Mouse (Mus musculus): ENCODE results near the gene Pcbd2.

Gene Pcbd2

DNA sequence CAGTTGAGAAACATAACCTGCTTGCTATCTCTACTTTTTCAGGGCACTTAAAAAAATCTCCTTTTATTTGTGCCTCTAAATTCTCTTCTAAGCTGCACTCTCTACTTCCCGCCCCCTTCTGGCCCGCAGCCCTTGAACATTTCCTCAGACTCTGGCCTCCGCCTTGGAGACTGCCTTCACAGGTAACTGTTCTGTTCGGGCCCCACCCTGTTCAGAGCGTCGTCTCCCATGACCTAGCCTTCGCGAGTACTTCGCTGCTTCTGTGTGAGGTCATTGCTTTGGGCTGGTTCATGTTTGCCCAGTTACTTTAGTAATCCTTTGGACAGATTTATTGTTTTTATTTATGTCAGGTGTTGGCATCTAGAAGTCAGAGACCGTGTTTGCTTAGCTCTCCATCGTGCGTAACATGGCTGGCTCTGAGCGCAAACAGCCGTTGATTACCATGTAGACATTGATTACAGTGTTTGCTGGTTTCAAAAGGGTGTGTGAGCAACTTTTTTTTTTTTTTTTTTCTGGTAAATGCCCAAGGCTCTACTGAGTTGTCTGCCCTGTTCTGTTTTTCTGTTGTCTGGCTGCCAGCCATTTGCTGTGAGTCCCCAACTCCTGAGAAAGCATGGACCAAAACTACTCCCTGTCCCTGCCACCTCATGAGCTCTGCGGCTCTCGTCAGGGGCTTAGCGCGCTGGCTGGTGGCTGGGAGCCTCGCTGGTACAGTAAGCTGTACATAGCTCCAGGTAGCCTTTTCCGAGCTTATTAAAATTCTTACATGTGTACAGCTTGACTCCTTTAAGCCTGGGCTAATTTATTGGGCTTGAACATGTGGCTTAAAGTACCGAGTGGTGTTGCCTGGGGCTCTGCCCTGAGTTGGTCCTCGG lies 6.7 kb downstream of the Pcbd2 start:
- no peak for DNase-seq (ENCODE audit: low spot score in 2 of 2)

DNA sequence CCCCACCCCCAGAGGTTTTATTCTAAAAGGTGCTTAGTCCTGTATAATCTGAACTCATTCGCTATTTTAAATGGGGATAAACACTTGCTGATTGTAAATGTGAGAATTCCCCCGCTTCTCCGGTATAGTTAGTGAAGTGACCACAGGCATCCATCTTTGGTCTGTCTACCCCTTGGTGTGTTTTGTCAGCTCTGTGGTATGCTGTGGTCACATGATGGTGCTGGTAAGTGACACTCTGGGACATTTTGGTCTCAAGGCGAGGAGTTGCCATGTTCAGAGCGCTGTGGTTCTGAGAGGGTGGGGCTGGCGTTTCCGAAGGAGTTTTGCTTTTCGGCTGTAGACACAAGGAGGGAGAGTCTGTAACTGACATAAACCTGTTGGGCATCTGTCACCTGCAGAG lies 10.7 kb downstream of the Pcbd2 start:
- no peak for DNase-seq (ENCODE audit: low spot score in 2 of 2)

DNA sequence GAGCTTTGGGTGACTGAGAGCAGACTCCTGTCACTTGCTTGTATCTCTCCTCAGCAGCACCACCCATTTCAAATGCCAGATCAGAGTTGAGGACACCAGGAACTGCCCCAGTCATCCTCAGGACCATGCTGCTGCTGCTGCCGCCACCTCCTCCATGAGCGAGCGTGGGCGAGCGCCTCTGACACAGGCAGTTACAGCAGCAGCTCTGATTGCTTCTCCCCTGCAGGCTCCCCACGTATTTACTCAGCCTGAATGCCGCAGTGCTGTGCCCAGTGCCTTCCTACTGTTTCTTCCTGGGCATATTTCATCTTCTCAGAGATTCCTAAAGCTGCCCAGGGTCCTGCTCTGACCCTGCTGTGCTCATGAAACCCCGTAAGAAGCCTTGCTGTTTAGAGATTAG lies 15.1 kb downstream of the Pcbd2 start:
- DNase-seq (ENCODE audit: low spot score in 2 of 2): no peak

DNA sequence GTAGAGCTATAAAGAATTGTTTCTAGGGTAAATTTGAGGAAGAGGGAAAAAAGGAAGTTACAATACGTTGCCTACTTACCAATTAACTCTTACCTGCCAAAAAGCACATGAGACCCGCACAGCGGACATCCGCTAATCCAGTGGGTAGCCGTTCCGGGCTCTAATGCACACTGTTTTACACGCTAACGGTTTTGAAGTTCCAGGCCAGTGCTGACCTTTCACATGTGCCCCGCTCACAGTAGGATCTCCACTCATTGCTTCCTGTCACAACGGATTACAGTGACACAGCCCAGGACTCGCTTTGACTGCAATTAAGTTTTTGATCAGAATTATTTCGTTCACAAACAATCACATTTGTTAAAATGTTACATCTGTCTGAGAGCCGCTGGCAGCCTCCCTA lies 27.2 kb downstream of the Pcbd2 start:
- DNase-seq (ENCODE audit: low spot score in 2 of 2): no peak

DNA sequence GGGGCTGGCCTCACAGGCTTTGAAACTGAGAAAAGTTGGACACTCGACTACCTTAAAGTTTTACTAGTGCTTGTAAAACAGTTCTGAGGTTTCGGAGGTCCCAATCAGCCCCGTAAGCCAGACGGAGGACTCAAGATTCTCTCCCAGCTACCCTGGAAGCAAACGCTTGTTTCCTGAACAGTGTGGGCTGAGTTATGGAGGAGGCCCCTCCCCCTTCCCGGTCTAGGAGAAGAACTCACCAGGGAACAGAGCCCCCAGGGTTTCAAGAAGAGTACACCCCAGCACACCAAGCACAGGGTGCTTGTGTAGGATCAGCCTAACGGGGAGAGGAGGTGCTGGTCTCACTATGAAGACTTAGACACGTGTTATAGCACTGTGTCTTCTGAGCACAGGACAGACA lies 29.6 kb downstream of the Pcbd2 start:
- no peak for DNase-seq (ENCODE audit: low spot score in 2 of 2)

DNA sequence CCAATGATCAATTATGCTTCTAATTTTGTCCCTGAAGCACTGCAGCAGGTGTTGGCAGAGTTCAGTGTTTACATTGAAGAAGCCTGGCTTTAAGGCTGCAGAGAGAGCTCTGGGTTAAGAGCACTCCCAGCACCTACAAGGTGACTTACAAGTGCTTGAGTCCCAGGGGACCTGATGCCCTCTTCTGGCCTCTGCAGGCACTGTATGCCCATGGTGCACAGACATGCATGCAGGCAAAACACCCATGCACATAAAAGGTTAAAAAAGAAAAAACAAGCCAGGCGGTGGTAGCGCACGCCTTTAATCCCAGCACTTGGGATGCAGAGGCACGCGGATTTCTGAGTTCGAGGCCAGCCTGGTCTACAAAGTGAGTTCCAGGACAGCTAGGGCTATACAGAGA lies 30.5 kb downstream of the Pcbd2 start:
- no peak for DNase-seq (ENCODE audit: low spot score in 2 of 2)

DNA sequence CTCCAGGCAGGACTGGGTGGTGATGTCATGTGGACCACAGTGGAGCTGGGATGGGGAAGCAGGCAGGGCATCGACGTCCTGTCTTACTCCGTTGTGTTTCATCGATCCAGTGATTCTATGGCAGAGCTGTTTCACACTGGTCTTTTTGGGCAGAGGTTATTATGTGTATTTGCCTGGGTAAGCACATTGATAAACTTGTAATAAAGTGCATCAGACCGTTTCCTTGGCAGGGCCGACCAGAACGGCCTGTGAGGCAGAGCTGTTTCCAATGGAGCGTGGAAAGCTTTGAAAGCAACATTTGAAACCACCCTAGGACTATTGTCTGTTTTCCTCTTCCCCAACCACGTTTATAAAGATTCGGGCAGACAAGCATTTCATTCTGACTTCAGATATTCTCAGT lies 33.4 kb downstream of the Pcbd2 start:
- DNase-seq (ENCODE audit: low spot score in 2 of 2): no peak

DNA sequence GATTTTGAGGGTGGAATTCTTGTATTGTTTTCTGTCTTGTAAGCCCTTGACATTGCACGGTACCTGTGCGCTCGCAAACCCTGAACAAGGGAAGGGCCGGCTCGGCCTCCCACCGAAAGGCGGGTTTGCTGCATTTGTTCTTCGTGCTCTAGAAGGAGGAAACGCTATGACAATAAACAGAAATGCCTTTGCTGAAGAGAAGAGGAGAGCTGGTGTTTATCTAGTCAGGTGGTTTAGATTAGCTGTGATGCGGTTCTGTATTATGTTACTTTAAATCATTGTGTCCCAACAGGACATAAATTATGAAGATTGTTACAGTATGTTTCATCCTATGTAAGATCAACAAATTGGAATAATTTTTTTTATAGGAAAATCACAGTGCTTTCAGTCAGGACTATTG lies 34.3 kb downstream of the Pcbd2 start:
- DNase-seq (ENCODE audit: low spot score in 2 of 2): no peak

DNA sequence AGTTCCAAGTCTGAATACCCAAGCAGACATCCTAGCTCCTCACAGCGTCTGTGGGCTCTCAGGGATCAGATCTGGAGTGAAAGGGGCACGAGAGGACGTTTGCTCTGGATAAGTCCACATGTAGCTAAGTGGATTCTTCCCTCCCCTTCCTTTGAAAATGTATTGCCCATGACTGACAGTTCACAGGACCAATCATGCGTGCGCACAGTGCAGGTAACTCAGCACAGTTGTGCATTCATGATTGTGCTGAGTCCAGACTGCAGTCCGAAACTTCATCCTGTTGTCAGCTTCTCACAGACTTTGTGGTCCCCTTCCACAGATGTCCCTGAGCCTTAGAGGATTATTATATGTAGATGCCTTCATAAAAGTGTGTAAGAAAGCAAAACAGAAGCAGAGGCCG lies 47.2 kb downstream of the Pcbd2 start:
- DNase-seq (ENCODE audit: low spot score in 2 of 2): no peak

DNA sequence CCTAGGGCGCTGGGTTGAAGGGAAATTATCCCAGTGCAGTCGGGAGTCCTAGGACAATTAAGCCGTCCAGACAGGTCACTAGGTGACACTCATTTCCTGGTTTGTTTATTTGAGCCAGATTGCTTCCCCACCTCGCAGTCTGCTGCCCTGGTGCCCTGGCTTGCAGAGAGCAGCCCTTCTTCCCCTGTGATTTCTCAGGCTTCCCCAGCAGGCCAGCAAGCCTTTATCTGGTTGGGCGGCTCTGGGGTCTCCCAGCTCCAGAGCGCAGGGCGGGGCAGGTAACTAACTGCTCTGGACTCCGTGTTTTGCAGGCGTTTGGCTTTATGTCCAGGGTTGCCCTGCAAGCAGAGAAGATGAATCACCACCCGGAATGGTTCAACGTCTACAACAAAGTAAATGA lies 47.9 kb downstream of the Pcbd2 start:
- no peak for DNase-seq (ENCODE audit: low spot score in 2 of 2)

DNA sequence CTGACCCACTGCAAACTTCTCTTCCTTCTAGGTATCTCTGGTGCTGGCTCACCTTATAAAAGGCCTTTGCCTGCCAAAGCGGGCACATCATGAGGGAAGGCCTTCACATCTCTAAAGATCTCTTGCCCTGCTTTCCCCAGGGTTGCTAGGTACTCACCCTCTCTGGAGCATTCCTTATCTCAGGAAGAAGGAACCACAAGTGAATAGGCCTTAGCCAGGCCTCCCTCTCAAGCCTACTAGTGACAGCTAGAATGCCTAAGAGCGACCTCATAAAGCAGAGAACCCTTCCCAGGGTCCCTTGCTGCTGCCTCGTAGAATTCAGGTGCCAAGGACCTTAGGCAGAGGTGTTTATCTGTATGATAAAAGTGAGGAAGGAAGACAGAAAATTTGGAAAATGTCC lies 57.1 kb downstream of the Pcbd2 start, which contains the start of gene Catsper3:
TSS of gene Catsper3 (plus strand) at position 301 of the 400 bp plus-strand sequence.
- DNase-seq (ENCODE audit: low spot score in 2 of 2): no peak

DNA sequence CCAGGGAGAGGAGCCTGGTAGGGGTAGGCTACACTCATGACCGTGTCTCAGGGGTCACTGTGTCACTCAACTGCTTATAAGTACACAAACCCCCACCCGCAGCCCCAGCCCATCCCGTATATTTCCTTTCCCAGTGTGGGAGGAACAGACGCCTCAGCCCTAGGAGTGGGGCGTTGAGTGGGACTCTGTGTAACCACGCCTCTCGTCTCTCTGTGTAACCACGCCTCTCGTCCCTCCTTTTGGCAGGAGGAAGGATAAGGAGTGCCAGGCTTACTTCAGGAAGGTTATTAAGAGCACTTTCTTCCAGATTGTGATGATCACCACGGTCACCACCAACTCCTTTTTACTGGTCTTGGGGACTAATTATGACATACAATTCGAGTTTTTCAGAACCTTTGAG lies 59.0 kb downstream of the Pcbd2 start:
- no peak for DNase-seq (ENCODE audit: low spot score in 2 of 2)

DNA sequence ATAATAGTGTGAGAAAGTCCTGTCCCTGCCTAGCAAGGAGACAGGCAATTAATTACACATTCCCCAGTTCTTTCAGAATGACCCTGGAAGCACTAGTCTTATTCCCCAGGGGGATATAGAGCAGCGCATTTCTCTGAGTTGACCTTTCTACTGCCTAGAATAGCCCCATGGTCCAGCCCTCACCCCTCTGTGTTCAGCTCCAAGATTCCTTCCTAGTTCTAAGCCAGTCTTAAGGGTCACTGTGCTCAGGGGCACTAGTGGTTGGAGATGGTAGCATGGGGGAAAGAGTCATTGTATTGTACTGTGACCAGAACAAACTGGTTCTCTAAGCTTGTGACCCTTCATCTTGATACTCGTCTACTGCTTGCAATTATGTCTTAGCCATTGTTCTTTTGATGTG lies 74.1 kb downstream of the Pcbd2 start:
- DNase-seq (ENCODE audit: low spot score in 2 of 2): no peak

DNA sequence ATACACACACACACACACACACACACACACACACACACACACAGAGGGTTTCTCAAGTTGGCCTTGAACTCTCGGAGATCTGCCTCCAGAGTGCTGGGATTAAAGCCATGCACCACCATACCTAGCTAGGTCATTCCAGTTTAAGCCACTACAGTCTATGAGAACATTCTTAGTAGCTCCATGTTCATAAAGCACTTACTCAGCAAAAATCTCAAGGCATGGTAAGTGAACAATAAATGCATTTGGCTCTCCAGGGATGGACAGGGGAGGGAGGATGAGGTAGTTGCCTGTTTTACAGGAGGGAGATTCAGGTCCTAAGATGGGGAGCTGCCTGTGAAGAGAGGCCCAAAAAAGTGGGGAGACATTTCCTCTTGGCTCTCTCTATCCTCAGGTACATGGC lies 76.8 kb downstream of the Pcbd2 start:
- no peak for DNase-seq (ENCODE audit: low spot score in 2 of 2)

DNA sequence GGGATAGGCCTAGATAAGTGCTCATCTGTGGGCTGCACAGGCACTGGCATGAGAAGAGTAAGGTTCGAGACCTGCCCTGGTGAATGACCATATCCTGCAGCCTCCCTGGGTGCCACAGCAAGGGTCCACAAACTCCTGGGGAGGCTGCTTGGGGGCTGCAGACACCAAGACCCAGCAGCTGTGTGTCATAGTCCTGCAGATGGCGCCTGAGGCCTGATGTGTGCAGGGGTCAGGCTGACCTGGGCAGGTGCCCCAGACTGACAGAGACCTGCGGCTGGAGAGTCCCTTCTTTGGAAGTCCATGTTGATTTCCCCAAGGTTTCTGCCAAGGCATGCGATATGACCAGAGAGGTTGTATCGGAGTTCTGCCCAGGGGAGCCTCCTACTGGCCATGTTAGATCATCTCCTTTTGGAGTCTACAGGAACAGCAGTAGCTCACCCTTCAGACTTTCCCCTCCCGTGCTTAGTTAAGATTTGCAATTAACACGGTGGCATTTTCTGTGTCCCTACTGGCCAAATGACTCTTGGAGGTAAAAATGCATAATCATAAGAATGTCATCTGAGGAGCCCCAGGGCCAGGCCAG lies 82.0 kb downstream of the Pcbd2 start:
- no peak for DNase-seq (ENCODE audit: low spot score in 2 of 2)

DNA sequence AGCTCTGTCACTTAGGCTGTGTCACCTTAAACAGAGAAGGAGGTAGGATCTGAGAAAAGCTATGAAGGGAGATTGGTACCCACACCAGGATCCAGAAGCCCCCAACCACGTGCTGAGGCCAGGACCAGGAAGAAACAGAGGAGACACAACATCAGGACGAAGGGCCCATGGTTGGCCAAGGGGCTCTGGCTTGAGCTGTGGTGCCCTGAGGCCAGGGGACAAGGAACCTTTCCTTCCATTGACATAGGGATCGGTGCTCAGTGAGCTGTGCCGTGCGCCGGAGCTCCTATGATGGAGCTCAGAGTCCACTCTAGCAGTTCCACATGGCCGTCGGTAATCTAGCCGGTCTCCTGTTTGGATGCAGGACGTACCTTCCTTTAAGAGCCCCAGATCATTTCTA lies 82.5 kb downstream of the Pcbd2 start:
- no peak for DNase-seq (ENCODE audit: low spot score in 2 of 2)

DNA sequence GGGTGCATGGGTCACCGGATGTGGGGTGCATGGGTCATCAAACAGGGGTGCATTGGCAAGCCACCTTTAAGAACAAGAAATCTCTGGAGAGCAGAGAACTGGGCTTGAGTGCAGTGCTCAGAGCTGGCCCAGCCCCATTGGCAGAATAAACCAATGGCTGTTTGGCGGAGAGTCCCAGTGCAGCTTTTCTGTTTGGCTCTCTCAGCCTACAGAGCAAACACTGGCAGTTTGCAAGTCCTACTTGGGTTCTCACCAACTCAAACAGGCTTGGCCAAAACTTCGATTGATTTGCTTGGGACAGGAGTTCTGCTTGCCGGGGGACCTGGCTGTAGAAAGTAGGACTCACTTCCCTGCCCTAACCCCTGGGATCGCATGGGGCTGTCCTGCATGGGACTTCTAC lies 83.8 kb downstream of the Pcbd2 start:
- no peak for DNase-seq (ENCODE audit: low spot score in 2 of 2)

DNA sequence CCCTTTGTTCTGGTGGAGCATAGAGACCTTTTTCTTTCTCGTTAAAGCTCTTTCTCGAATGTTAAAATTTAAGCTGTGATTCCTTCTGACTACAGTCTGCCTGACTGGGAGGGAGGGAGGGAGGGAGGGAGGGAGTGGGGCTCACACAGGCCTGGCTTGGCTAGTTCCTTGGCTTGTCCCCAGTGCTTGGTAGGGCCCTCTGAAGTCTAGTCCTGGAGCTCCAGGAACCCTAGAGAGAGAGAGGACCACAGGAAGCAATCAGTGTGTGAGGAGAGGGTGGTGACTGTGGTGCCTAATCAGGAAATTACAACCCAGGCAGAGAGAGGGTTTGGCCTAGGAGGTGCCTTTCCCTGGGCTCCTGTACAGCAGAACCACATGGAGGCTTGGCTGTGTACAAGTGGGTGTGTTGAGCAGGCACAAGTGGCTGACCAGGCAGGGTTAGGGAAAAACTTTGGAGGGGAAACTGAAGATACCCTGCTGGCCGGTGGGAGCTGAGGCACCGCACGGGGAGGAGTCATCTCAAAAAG lies 86.4 kb downstream of the Pcbd2 start:
- no peak for DNase-seq (ENCODE audit: low spot score in 2 of 2)

DNA sequence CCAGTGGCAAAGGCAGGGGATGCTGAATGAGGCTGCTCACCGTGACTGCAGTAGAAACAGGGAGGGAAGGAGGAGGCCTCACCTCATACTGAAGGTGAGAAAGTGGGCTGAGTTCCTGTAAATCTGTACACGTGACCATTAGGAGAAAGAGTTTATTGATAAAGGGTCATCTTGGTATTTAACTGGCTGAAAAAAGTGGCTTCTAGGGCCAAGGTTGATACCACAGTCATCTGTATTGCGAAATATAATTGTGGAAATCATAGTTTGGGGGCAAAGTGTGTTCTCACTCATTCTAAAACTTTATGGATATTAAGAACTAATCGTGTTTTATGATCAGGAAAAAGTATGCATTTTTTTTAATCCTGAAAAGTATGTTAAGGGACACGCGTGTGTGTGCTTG lies 87.7 kb downstream of the Pcbd2 start:
- no peak for DNase-seq (ENCODE audit: low spot score in 2 of 2)

DNA sequence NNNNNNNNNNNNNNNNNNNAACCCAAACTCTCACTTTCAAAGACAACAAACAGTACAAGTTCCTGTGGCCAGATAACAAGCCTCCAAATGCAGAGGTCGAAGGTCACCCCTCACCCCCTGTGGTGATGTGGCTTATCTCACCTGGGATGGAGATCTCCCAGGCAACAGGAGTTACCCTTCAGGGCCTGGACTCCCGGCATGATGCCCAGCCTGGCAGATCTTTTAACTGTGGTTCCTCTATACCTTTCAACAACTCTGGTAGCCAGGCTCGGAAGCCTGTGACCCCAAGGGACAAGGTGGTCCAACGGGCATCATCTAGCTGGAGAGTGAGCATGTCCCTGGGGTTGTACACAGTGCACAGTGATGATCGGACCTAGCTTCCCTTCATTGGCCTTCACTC lies 95.3 kb downstream of the Pcbd2 start:
- no peak for DNase-seq (ENCODE audit: low spot score in 2 of 2)

DNA sequence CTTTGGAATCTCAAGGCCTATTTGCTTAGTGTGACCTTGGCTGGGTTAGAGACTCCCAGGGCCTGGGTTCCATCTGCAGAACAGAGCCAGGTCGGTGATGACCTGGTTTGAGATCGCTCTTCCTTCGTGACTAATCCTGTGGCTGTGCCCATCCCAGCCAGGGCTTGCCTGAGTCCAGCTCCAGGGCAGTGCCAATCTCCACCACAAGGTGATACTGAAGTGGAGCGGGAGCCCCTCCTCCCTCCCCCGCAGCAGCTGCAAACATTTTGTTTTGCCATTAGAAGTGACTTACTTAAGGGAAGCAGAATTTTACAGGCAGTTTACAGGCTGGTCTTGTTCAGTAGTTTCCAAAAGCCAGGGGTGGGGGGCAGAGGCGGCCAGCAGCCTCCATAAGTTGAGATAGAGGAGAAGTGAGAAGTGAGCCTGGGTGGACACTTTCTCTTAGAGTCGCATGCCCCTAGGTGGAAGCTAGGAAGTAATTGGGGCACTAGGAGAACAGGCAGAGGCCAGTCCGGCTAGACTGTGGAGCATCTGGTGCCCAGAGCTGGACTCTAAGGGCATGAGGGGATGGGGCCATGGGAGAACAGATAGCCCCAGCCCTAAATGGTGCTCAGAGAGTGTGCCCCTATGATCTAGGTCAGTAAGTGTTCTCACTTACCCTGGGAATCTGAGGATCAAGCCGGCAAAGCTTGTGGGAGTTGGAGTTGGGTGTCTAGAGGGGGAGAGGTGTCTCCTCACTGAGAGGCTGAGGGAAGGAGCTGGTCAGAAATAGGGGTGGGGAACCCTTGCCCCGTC lies 97.2 kb downstream of the Pcbd2 start:
- DNase-seq (ENCODE audit: low spot score in 2 of 2): no peak

DNA sequence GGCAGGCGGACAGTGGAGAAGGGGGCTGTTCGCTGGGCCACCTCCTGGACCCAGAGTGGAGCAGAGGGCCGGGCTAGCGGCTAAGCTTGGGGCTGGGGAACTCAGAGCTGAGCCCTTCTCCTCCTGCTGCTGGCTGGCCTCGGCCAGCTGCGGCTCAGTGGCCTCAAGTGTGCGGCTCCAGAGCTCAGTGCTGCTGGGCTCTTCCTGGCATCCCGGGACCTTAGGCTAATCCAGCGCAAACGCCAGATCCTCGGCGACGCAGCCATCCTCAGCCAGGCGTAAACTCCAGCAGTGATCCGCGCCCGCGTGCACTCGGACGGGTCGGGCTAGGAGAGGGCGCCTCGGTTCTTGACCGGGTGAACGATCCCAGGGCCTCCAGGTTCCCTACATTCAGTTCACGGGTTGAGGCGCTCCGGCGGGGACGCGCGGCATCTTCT lies 98.1 kb downstream of the Pcbd2 start:
- DNase-seq (ENCODE audit: low spot score in 2 of 2): no peak
